ENCODE assay signal across 18 mouse cellular contexts in the genomic region with DNA sequence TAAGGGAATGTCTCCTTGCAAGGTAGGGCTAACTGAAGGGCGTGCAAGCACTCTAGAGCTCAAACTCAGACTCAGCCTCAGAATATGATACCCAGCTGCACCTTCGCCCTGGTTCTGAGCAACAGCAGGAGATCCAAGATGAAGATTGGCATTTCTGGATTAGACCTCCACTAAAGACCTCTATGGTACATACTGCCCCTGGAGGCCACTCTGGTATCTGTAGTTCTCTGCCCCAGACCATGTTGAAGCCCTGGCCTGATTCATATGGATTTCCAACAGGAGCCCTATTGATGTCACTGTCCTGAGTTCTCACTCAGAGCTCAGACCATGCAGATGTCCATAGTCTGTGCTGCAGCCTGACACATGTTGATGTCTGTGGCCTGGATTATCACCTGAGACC.
DNase-seq lines count a peak whose midpoint lies in the region; ATAC-seq and TF ChIP-seq lines count a peak whose summit lies in the region.
"Had no signal": no experiment of that assay in that cellular context is flagged by ENCODE, and none has a peak within 500 bp of the region (broad histone marks: within the 10 kb centered on the region; RNA-seq: fewer than 3 reads in every experiment).

No protein-coding gene starts in this region.

- no peak for DNase-seq in kidney, postnatal 0 days (ENCODE audit: low spot score)
- DNase-seq in kidney, postnatal 14 days, result no peak
- DNase-seq in neural tube, embryonic 10.5 days (ENCODE audit: extremely low spot score, low spot score), result no peak
- no peak for DNase-seq in thymus, postnatal 25 days
- DNase-seq in gastrocnemius, postnatal 36 days, result no peak
- DNase-seq: adrenal gland, adult 2 months; adrenal gland, postnatal 25 days; cerebellum, adult 18-20 months; cerebellum, adult 9-11 months; heart, postnatal 36 days had no signal

- ATAC-seq in kidney, postnatal 0 days (replicated peaks; ENCODE audit: low FRiP score, low read depth), result no peak
- ATAC-seq in neural tube, embryonic 14.5 days (ENCODE audit: low read depth), result 0 out of 2 replicates have a peak, but pooled peaks have one; percentile 9
- ATAC-seq in common myeloid progenitor, adult 5-6 weeks (replicated peaks; ENCODE audit: low read depth, poor library complexity, severe bottlenecking), result 0 out of 2 replicates have a peak, but pooled peaks have one; percentile 50
- peak; percentile 79 for ATAC-seq in megakaryocyte-erythroid progenitor cell, adult 5-6 weeks (replicated peaks; ENCODE audit: low FRiP score, low TSS enrichment, poor library complexity, severe bottlenecking)
- ATAC-seq: forebrain, embryonic 15.5 days; inflammation-experienced regulatory T-cells, adult 6 months had no signal

- TF ChIP-seq CTCF in kidney, postnatal 0 days (IDR thresholded peaks at IDR 0.05; ENCODE audit: low read depth), result peak; percentile 21; the same call in 1 of the 2 replicates

- WGBS in kidney, postnatal 0 days, result 93% methylated on average over 2 of the region's 2 CpGs
- WGBS in neural tube, embryonic 14.5 days, result 100% methylated on average over 2 of the region's 2 CpGs

- intact Hi-C loops in gastrocnemius, postnatal 36 days (cut with DNase I), result no loop called here

- no peak overlapping the region for H3K27ac ChIP-seq in kidney, postnatal 0 days
- H3K27ac ChIP-seq in neural tube, embryonic 14.5 days (ENCODE audit: low read depth, low read length), result no peak overlapping the region
- H3K27ac ChIP-seq: embryonic facial prominence, embryonic 12.5 days; forebrain, embryonic 15.5 days; hindbrain, embryonic 15.5 days had no signal

- no peak overlapping the region for H3K9ac ChIP-seq in kidney, postnatal 0 days (ENCODE audit: low read depth, low read length)
- no peak overlapping the region for H3K9ac ChIP-seq in neural tube, embryonic 14.5 days (replicated peaks; ENCODE audit: low read depth, low read length)
- H3K9ac ChIP-seq: embryonic facial prominence, embryonic 12.5 days; forebrain, embryonic 15.5 days; heart, embryonic 12.5 days; hindbrain, embryonic 15.5 days had no signal

- no peak overlapping the region for H3K4me2 ChIP-seq in kidney, postnatal 0 days (ENCODE audit: low read length)
- H3K4me2 ChIP-seq in neural tube, embryonic 14.5 days (ENCODE audit: low read depth, low read length), result no peak overlapping the region
- H3K4me2 ChIP-seq: embryonic facial prominence, embryonic 12.5 days; forebrain, embryonic 15.5 days; heart, embryonic 12.5 days; hindbrain, embryonic 15.5 days had no signal

- H3K36me3 ChIP-seq in kidney, postnatal 0 days (ENCODE audit: insufficient read depth, low read length), result no peaks in the 10 kb centered on the region
- H3K36me3 ChIP-seq in neural tube, embryonic 14.5 days (ENCODE audit: control insufficient read depth, insufficient read depth, low read length), result no peaks in the 10 kb centered on the region
- H3K36me3 ChIP-seq: embryonic facial prominence, embryonic 12.5 days; forebrain, embryonic 15.5 days; heart, embryonic 12.5 days; hindbrain, embryonic 15.5 days had no signal

- H3K4me3 ChIP-seq in kidney, postnatal 0 days (replicated peaks; ENCODE audit: low read depth, low read length), result no peak overlapping the region
- H3K4me3 ChIP-seq in neural tube, embryonic 14.5 days (ENCODE audit: low read depth, low read length), result no peak overlapping the region
- H3K4me3 ChIP-seq: embryonic facial prominence, embryonic 12.5 days; forebrain, embryonic 15.5 days; heart, embryonic 12.5 days; hindbrain, embryonic 15.5 days had no signal

- no peaks in the 10 kb centered on the region for H3K9me3 ChIP-seq in kidney, postnatal 0 days (replicated peaks; ENCODE audit: low read length)
- H3K9me3 ChIP-seq in neural tube, embryonic 14.5 days (ENCODE audit: control insufficient read depth, low read length), result no peaks in the 10 kb centered on the region
- H3K9me3 ChIP-seq: embryonic facial prominence, embryonic 12.5 days; forebrain, embryonic 15.5 days; heart, embryonic 12.5 days; hindbrain, embryonic 15.5 days had no signal

- H3K4me1 ChIP-seq in kidney, postnatal 0 days (replicated peaks; ENCODE audit: insufficient read depth, low read length), result no peaks in the 10 kb centered on the region
- no peaks in the 10 kb centered on the region for H3K4me1 ChIP-seq in neural tube, embryonic 14.5 days (ENCODE audit: control insufficient read depth, insufficient read depth, low read length)
- H3K4me1 ChIP-seq: embryonic facial prominence, embryonic 12.5 days; forebrain, embryonic 15.5 days; hindbrain, embryonic 15.5 days had no signal

- no peaks in the 10 kb centered on the region for H3K27me3 ChIP-seq in kidney, postnatal 0 days (ENCODE audit: insufficient read depth, low read length)
- H3K27me3 ChIP-seq in neural tube, embryonic 14.5 days (ENCODE audit: control insufficient read depth, insufficient read depth, low read length), result no peaks in the 10 kb centered on the region
- H3K27me3 ChIP-seq: embryonic facial prominence, embryonic 12.5 days; forebrain, embryonic 15.5 days; heart, embryonic 12.5 days; hindbrain, embryonic 15.5 days had no signal
